Mouse (Mus musculus) skeletal muscle tissue, adult 2 months (tissue): ENCODE results near the gene Pon2.
A peak's percentile ranks its signal among the peaks of the same experiment; 100 is the strongest.

Experiments used
- DNase-seq: peaks from one replicate; pipeline ENCODE4 v3.0.0-alpha.2; 2012; ENCODE audit warnings: low read depth, low spot score

The Pon2 gene

GRCm38 (mm10) chr6:5292841-5293240 lies 5.4 kb downstream of the Pon2 start:
- DNase-seq: peak; percentile 18

GRCm38 (mm10) chr6:5291450-5291849 lies 6.8 kb downstream of the Pon2 start:
- no peak for DNase-seq

GRCm38 (mm10) chr6:5287919-5288318 lies 10.3 kb downstream of the Pon2 start:
- DNase-seq: no peak

GRCm38 (mm10) chr6:5287392-5287791 lies 10.9 kb downstream of the Pon2 start:
- DNase-seq: no peak

GRCm38 (mm10) chr6:5282418-5282817 lies 15.8 kb downstream of the Pon2 start:
- DNase-seq: no peak

- no peak for DNase-seq
These were observed 17.5 kb downstream of the Pon2 start for GRCm38 (mm10) chr6:5280576-5281305.

- DNase-seq: no peak
These were observed 20.3 kb downstream of the Pon2 start for GRCm38 (mm10) chr6:5277972-5278371.

GRCm38 (mm10) chr6:5269641-5270040 lies 28.6 kb downstream of the Pon2 start:
- no peak for DNase-seq

GRCm38 (mm10) chr6:5264793-5265192 lies 33.5 kb downstream of the Pon2 start:
- no peak for DNase-seq

- DNase-seq: no peak
These were observed 34.8 kb downstream of the Pon2 start for GRCm38 (mm10) chr6:5263250-5263999.

- no peak for DNase-seq
These were observed 35.7 kb downstream of the Pon2 start for GRCm38 (mm10) chr6:5262322-5263249.

- peak; percentile 52 for DNase-seq
These were observed 42.4 kb downstream of the Pon2 start, which contains the start of gene Pon3 for GRCm38 (mm10) chr6:5255722-5256451. Gene Pon3, minus strand, starts transcription at chr6:5256286.

- no peak for DNase-seq
These were observed 43.0 kb downstream of the Pon2 start for GRCm38 (mm10) chr6:5255291-5255690.

- no peak for DNase-seq
These were observed 43.4 kb downstream of the Pon2 start for GRCm38 (mm10) chr6:5254869-5255268.

- no peak for DNase-seq
These were observed 52.3 kb downstream of the Pon2 start for GRCm38 (mm10) chr6:5245926-5246325.

GRCm38 (mm10) chr6:5238799-5239198 lies 59.5 kb downstream of the Pon2 start:
- DNase-seq: no peak

GRCm38 (mm10) chr6:5237510-5237909 lies 60.7 kb downstream of the Pon2 start:
- no peak for DNase-seq

GRCm38 (mm10) chr6:5236843-5237371 lies 61.3 kb downstream of the Pon2 start:
- DNase-seq: no peak

GRCm38 (mm10) chr6:5234563-5234962 lies 63.7 kb downstream of the Pon2 start:
- DNase-seq: no peak

GRCm38 (mm10) chr6:5233812-5234211 lies 64.4 kb downstream of the Pon2 start:
- no peak for DNase-seq

- no peak for DNase-seq
These were observed 66.2 kb downstream of the Pon2 start for GRCm38 (mm10) chr6:5232022-5232421.
